Mouse (Mus musculus): ENCODE measurements around the gene Ppp1r3e. TPM values are rescaled to one million over a fixed set of nuclear protein-coding genes. Genes with fewer than 3 reads are reported as not detected.

Gene Ppp1r3e
- 2.8 TPM for polyA plus RNA-seq (2017; shearing (Covaris generic))

GRCm38 (mm10) chr14:54877048-54877715 is at the start of gene Ppp1r3e:
TSS of gene Ppp1r3e (minus strand) at chr14:54877550.

DNA sequence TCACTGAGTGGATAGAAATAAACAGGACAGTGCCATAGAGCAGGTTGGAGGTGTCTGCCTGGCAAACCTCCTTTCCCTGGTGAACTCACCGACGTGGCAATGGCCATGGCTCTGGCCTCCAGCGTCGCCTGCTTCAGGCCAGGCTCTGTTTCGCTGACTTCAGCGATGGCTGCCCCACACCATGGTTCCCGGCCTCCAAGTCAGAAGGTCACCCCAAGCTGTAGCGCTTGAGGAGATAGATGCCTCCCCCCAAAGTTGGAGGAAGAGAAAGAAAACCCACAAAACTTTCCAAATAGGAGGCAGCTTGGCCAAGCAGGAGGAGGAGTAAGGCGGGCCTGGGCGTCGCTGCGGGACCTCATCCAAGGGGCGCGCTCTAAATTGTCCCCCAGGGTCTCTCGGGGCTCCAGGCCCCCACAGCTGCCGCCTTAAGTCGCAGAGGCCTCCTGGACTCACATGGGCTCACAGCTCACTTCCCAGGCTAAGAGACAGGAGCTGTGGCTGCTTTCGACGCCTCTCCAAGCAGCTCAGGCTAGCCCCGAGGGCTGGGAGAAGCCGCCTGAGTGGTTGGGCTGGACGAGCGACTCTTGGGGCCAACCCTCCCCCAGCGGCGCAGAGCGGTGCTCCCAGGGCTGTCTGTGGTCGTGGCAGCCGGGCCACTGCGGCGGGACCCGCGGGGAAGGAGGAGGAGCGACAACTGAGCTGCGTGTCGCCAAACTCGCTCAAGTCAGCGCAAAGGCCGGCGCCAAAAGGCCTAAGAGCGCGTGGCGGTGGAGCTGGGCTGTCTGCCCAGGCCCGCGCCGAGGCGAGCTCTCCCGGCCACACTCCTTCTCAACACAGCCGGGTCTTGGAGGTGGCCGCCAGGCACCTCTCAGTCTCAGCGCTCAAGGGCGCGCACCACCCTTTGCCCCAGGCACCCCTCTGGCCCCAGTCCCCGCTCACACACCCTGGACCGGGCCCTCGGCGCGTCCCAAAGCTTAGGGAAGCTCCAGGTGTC is 48.3 kb upstream of the Ppp1r3e start, which contains the start of gene Efs:
TSS of gene Efs (minus strand) at position 778 of the 994 bp plus-strand sequence.

GRCm38 (mm10) chr14:54912886-54913285 is 35.5 kb upstream of the Ppp1r3e start, which contains the start of gene Slc22a17:
TSS of gene Slc22a17 (minus strand) at chr14:54913132.

GRCm38 (mm10) chr14:54892200-54892599 is 14.8 kb upstream of the Ppp1r3e start, which contains the start of gene Pabpn1:
TSS of gene Pabpn1 (plus strand) at chr14:54892500.

GRCm38 (mm10) chr14:54883154-54884021 is 6.0 kb upstream of the Ppp1r3e start, which contains the start of the genes Bcl2l2 and Gm20521:
TSS of gene Bcl2l2 (plus strand) at chr14:54883377.
TSS of gene Gm20521 (plus strand) at chr14:54883441.

DNA sequence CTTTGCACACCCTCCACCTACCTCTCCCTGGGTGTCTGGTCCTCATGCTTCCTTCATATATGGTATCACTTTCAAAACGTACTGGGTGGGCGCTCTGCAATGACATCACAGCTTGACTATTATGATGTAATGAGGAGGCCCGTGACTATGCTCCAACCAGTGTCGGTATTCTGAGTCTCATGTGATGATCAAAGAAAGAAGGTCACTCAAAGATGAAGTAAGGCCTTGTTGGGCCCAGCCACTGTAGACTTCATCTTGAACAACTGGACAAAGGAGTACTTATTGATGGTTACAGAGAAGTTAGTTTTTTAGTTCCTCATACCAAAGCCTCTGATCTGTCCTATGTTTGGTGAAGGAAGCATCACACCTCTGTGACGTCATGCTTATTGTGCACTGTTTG is 6.5 kb downstream of the Ppp1r3e start, which contains the start of gene Homez:
TSS of gene Homez (minus strand) at position 101 of the 400 bp plus-strand sequence.

Other genes with a start within 250 kb of the Ppp1r3e start
- not detected for gene Gm17606, start 236.6 kb downstream of the Ppp1r3e start, polyA plus RNA-seq (2017; shearing (Covaris generic))
- gene Cdh24, start 236.2 kb downstream of the Ppp1r3e start, polyA plus RNA-seq (2017; shearing (Covaris generic)) = 3.7 TPM
- gene 1700123O20Rik, start 191.3 kb downstream of the Ppp1r3e start, polyA plus RNA-seq (2017; shearing (Covaris generic)) = 53.0 TPM
- gene Acin1, start 190.6 kb downstream of the Ppp1r3e start, polyA plus RNA-seq (2017; shearing (Covaris generic)) = 106 TPM
- gene Gm29776, start 178.7 kb downstream of the Ppp1r3e start, polyA plus RNA-seq (2017; shearing (Covaris generic)) = 0.16 TPM
- not detected for gene Cebpe, start 165.4 kb downstream of the Ppp1r3e start, polyA plus RNA-seq (2017; shearing (Covaris generic))
- not detected for gene Slc7a8, start 95.6 kb downstream of the Ppp1r3e start, polyA plus RNA-seq (2017; shearing (Covaris generic))
- not detected for gene Rnf212b, start 63.4 kb downstream of the Ppp1r3e start, polyA plus RNA-seq (2017; shearing (Covaris generic))
- 7.2 TPM for gene Homez, start 6.6 kb downstream of the Ppp1r3e start, polyA plus RNA-seq (2017; shearing (Covaris generic))
- gene Bcl2l2, start 5.8 kb upstream of the Ppp1r3e start, polyA plus RNA-seq (2017; shearing (Covaris generic)) = 0.16 TPM
- not detected for gene Gm20521, start 5.9 kb upstream of the Ppp1r3e start, polyA plus RNA-seq (2017; shearing (Covaris generic))
- 198 TPM for gene Pabpn1, start 14.9 kb upstream of the Ppp1r3e start, polyA plus RNA-seq (2017; shearing (Covaris generic))
- 1.7 TPM for gene Slc22a17, start 35.6 kb upstream of the Ppp1r3e start, polyA plus RNA-seq (2017; shearing (Covaris generic))
- not detected for gene Efs, start 48.6 kb upstream of the Ppp1r3e start, polyA plus RNA-seq (2017; shearing (Covaris generic))
- gene Il25, start 55.1 kb upstream of the Ppp1r3e start, polyA plus RNA-seq (2017; shearing (Covaris generic)) = not detected
- not detected for gene Cmtm5, start 58.7 kb upstream of the Ppp1r3e start, polyA plus RNA-seq (2017; shearing (Covaris generic))
- gene Myh6, start 89.4 kb upstream of the Ppp1r3e start, polyA plus RNA-seq (2017; shearing (Covaris generic)) = not detected
- not detected for gene Gm17428, start 99.4 kb upstream of the Ppp1r3e start, polyA plus RNA-seq (2017; shearing (Covaris generic))
- not detected for gene Myh7, start 117.1 kb upstream of the Ppp1r3e start, polyA plus RNA-seq (2017; shearing (Covaris generic))
- 107 TPM for gene Ngdn, start 137.9 kb upstream of the Ppp1r3e start, polyA plus RNA-seq (2017; shearing (Covaris generic))
- gene Zfhx2, start 214.8 kb upstream of the Ppp1r3e start, polyA plus RNA-seq (2017; shearing (Covaris generic)) = 13.4 TPM
- 10.8 TPM for gene Thtpa, start 217.2 kb upstream of the Ppp1r3e start, polyA plus RNA-seq (2017; shearing (Covaris generic))
- gene Ap1g2, start 229.0 kb upstream of the Ppp1r3e start, polyA plus RNA-seq (2017; shearing (Covaris generic)) = 145 TPM
- not detected for gene Jph4, start 239.4 kb upstream of the Ppp1r3e start, polyA plus RNA-seq (2017; shearing (Covaris generic))